Mouse (Mus musculus) lung, adult 2 months (tissue): ENCODE data around the gene Brinp2. TPM values are rescaled to one million over a fixed set of nuclear protein-coding genes. Genes with fewer than 3 reads are reported as not detected.

Source experiments
- DNase-seq: peaks from one replicate; pipeline ENCODE4 v3.0.0; 2022
- H3K4me1 ChIP-seq: fragments of 200-500 bp; 2 replicates; pipeline ENCODE4 v1.6.1; 2011; ENCODE audit warnings: low read length; ENCODE audit not compliant: control insufficient read depth, insufficient read depth
- H3K4me3 ChIP-seq: fragments of 200-500 bp; replicated peaks from 2 replicates; pipeline ENCODE3; 2011; ENCODE audit warnings: low read depth, mild to moderate bottlenecking, control low read depth, low read length; ENCODE audit errors: extremely low read depth
- CTCF ChIP-seq: fragments of 200-500 bp; IDR thresholded peaks from 2 replicates; pipeline ENCODE4 v1.5.1; 2011; ENCODE audit warnings: mild to moderate bottlenecking, low read length, control low read depth; ENCODE audit not compliant: insufficient read depth
- POLR2A ChIP-seq: fragments of 200-500 bp; IDR thresholded peaks from 2 replicates; pipeline ENCODE4 v1.6.1; 2011; ENCODE audit warnings: low read depth, mild to moderate bottlenecking, control low read depth, low read length, borderline replicate concordance; ENCODE audit errors: extremely low read depth
- WGBS: fragments of 180-500 bp; shearing (Covaris S2); methylation state at CpG from one replicate; pipeline ENCODE4 v1.1.7; 2018; 5-methylcytosine and 5-hydroxymethylcytosine counted together
- polyA plus RNA-seq: library from polyadenylated mRNA; depleted of rRNA; stranded (reverse); fragments of >200 nt; gene quantifications from 2 replicates; pipeline ENCODE4 v1.2.3, GENCODE M21; 2012

Gene Brinp2
- polyA plus RNA-seq, 1 experiment: 0.22 TPM

DNA sequence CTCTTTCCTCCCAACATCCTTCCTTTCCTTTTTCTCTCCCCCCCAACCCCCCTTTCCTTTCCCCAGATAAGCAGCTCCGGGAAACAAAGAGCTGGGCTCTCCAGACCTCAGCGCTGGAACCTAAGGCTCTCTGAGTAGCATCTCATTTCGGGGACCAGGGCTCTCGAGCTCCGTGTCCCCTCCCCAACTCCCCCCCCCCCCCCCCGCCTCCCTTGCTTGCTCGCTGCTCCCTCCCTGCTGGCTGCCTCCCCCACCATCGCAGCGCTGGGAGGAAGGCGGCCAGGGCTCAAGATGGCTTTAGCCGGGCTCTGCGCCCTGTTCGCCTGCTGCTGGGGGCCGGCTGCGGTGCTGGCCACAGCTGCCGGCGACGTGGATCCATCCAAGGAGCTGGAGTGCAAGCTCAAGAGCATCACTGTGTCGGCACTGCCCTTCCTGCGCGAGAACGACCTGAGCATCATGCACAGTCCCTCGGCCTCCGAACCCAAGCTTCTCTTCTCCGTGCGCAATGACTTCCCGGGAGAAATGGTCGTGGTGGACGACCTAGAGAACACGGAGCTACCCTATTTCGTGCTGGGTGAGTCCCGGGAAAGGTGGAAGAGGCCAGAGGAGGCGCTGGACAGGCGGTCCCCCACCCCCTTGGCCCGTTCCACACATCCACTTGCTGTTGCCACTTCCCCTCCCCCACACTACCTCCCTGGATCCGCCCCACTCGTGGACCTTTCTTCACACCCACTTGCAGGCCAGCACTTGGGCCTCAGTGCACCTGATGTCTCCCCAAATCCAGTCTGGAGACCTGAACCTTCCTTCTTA, 6.4 kb upstream of the Brinp2 start:
- 3% methylated on average over 37 of the region's 37 CpGs for WGBS
- TF ChIP-seq CTCF (no peak), POLR2A (no peak)
- H3K4me1 ChIP-seq: no peaks in the 10 kb centered on the region
- H3K4me3 ChIP-seq: no peak overlapping the region
- DNase-seq: no peak

DNA sequence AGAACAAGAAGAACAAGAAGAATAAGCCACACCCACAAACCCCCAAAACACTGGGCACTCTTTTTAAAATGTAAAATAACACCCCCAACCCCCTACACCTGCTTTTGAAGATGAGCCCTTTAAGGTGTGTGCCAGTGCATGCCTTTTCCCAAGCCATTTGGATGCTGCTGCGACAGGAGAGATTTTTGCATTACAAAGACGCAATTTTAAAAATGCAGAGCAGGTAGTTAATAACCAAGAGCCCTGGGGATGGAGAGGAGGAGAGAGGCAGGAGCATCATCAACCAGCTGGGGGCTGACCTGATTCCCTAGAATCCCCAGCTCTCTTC, 5.8 kb upstream of the Brinp2 start, which contains the start of gene Astn1:
TSS of gene Astn1 (plus strand) at position 310 of the 328 bp plus-strand sequence.
- no peak within 1 kb of the TSS for H3K4me3 ChIP-seq
- 4% methylated on average over 2 of the region's 2 CpGs for WGBS
- TF ChIP-seq CTCF (no peak), POLR2A (no peak)

DNA sequence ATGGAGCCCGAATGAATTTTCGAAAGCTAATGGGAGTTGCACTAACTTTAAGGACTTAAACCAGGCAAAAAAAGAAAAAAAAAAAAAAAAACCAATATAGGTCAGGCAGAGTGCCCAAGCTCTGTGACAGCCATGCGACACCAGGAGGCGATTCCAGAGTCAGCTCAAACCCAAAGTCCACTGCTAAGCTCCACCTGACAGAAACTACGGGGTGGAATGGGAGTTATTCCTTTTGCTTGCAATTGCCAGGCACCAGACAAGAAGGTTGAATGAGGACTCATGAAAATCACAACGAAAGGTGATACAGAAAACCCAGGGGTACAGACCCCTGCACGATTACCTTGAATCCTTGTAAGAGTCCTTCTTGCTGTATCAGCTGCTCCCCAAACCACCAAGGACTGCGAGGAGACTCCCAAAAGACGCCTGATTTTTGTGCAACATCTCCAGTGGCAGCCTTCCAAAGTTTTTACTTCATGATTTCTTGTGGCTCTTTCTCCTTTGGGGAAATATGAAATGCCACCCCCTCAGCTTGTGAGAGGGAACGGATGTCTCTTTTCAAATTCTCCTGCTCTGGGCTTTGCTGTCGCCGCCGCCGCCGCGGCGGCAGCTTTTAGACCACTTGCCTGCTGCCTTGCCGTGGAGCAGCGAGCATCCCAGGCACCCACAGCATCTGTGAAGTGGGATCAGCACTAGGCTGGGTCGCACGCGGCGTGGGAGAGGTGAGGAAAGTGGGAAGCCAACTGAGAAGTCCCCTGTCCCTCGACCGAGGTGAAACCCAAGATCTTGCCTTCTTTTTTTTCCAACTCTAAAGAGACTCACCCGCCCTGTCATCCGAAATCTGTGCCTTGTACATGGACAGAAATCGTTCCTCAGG, 712 bp downstream of the Brinp2 start:
- TF ChIP-seq CTCF (no peak), POLR2A (no peak)
- no peak for DNase-seq
- peak overlapping the region; percentile 16 for H3K4me3 ChIP-seq
- no peaks in the 10 kb centered on the region; the same call in 1 of the 2 replicates for H3K4me1 ChIP-seq
- 11% methylated on average over 28 of the region's 28 CpGs for WGBS

More for the DNA sequence above, 5.8 kb upstream of the Brinp2 start, which contains the start of gene Astn1:
- no peaks in the 10 kb centered on the region for H3K4me1 ChIP-seq
- DNase-seq: no peak

DNA sequence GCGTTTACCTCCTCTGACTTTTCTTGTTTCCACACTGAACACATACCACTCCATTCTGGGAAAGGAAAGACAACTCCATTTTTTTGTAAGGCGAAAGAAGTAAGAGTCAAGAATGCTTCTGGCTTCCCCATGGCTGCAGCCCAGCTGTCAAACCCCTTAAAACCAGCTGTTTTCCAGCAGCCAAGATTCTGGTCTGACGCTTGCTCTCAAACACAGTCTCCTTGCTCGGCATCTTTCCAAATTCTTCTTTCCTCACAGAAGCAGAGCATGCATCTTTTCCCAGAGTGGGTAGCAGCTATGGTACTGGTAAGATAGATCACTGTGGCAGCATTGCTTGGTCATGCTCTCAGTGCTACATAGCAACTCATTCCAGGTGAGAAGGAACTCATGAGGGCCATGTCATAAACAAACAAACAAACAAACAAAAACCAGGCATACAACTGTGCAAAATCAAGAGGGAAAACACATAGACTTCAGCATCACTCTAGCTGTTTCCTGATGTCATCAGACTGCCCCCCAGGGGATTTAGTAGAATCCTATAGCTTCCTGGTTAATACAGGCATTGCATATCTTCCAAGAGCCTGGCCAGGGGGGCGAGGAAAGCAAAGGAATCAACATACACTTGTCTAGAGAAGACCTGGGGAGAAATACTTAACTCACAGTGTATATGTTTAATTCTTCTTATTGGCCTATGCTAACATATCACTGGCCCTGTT, 2.3 kb downstream of the Brinp2 start:
- no peak overlapping the region for H3K4me3 ChIP-seq
- TF ChIP-seq POLR2A: no peak
- no peak for TF ChIP-seq CTCF
- no peak for DNase-seq
- no peaks in the 10 kb centered on the region; the same call in 1 of the 2 replicates for H3K4me1 ChIP-seq
- WGBS: 57% methylated on average over 5 of the region's 5 CpGs

DNA sequence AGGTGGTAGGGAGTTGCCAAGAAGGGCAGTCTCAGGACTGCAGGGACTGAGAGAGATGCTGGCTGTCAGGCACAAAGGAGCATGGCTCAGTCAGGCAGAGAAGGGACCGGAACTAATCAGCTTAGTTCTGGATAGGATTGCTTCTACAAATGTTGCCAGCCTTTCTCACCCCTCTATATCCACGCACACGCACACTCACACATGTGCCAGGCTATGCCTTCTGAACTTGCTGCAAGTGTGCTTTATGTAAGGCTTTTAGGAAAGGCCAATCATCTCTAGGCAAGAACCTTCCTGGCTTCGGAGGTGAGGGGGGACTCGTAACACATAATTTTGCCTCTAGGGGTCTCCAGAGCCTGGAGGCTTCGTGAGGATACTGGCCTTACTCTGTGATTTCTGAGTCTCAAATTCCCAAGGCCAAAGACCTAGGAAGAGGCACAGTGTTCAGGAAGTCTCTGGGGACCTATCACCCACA, 12.8 kb downstream of the Brinp2 start:
- no peak for DNase-seq
- no peak for TF ChIP-seq POLR2A
- TF ChIP-seq CTCF: no peak
- H3K4me3 ChIP-seq: no peak overlapping the region
- 54% methylated on average over 6 of the region's 6 CpGs for WGBS
- H3K4me1 ChIP-seq: no peaks in the 10 kb centered on the region

DNA sequence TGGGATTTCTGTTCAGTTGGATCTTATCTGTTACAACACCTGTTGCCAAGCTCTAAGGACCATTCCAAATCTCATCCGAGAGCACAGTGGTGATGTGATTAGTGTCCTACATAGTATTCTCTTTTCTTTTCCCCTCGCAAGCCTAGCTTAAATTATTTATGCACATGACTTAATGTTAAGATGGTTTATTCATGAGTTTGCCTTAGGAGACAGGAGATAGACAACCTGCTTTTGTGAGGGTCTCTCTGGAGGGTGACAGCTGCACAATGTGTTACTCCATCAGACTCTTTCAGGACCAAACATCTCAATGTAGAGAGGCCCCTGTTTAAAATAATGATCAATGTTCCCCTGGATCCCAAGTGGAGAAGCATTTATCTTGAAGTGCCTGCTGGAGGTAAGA, 27.3 kb downstream of the Brinp2 start:
- no peak overlapping the region for H3K4me3 ChIP-seq
- WGBS: 77% methylated on average over 2 of the region's 2 CpGs
- no peaks in the 10 kb centered on the region for H3K4me1 ChIP-seq
- TF ChIP-seq POLR2A: no peak
- TF ChIP-seq CTCF: no peak
- no peak for DNase-seq

DNA sequence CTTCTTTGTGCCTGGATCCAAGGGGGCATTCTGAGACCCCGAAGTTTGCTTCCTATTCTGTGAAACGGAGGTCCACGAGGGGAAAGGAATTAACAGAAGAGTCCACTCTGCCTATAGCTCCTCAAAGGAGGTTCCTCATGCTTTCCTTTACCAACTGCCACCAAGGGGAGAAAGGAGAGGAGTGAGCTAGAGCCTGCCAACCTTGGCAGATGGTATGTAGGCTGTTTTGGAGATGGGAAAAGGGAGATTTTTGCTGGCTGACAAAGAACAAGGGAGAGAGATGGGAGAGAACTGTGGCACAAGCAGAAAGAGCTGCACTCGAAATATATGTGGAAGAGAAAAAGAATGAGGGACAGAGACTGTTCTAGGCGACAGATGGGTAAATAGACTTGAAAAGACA, 28.0 kb downstream of the Brinp2 start:
- no peak overlapping the region for H3K4me3 ChIP-seq
- TF ChIP-seq POLR2A (no peak), CTCF (no peak)
- WGBS: 67% methylated on average over 5 of the region's 5 CpGs
- DNase-seq: no peak
- H3K4me1 ChIP-seq: no peaks in the 10 kb centered on the region

DNA sequence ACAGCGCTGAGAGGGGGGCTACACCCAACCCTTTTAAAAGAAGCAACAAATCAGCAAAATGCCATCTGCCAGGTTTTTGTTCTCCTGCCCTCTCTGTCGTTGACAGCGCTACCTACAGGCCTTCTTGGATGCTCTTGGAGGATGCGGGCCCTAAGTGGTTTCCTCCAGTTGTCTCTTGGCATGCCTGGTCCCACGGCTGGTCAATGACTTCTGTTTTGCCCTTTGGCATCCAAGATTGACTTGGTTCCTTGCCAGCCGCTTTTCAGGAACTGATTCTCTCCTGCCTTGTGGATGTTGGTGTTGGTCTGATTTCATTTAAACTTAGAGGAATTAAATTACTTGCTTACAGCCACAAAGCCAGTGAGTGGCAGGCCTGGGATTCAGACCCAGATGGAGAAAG, 32.8 kb downstream of the Brinp2 start:
- no peak for DNase-seq
- 81% methylated on average over 6 of the region's 6 CpGs for WGBS
- TF ChIP-seq CTCF (no peak), POLR2A (no peak)
- H3K4me3 ChIP-seq: no peak overlapping the region
- no peaks in the 10 kb centered on the region for H3K4me1 ChIP-seq
